Mouse (Mus musculus): ENCODE measurements around the gene Fchsd2.

Fchsd2 gene

GRCm38 (mm10) chr7:101191326-101191969 is 98.8 kb downstream of the Fchsd2 start:
- no peak for DNase-seq (ENCODE audit: extremely low spot score)

DNA sequence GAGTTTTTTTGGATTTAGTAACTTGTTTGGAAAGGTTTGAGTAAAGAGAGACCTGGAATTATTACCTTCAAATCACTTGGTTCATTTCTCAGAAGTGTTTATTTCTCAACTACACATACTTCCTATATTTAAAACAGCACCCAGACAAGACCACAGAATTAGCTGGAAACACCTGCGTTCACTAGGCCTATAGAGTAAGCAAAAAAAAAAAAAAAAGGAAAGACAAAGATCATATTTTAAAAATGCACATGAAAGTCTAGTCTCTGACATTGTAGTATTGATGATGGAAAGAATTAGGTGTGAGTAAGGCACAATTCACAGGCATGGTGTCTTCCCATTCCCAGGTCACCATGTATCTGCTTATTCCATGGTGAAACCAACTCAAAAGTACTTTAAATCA is 118.2 kb downstream of the Fchsd2 start:
- no peak for DNase-seq (ENCODE audit: extremely low spot score)

GRCm38 (mm10) chr7:101213515-101214263 is 121.0 kb downstream of the Fchsd2 start:
- DNase-seq (ENCODE audit: extremely low spot score) = no peak

DNA sequence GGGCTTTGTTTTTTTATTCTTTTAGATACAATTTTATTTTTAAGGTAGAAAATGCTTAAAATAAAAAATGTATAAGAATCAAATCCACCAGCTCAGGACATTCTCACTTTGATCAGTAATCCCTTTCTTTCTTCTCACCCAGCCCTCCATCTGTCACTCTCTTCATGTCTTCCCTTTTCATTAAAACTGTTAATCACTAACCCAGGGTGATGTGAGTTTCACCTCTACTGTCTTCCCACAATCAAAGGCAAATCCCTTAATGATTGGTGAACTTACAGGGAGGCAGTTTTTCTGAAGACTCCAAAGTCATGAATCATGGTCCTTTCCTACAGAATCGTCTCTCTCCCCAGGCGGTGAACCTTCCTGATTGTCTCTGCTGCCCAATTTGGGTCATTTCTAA is 124.1 kb downstream of the Fchsd2 start:
- DNase-seq (ENCODE audit: extremely low spot score) = no peak

DNA sequence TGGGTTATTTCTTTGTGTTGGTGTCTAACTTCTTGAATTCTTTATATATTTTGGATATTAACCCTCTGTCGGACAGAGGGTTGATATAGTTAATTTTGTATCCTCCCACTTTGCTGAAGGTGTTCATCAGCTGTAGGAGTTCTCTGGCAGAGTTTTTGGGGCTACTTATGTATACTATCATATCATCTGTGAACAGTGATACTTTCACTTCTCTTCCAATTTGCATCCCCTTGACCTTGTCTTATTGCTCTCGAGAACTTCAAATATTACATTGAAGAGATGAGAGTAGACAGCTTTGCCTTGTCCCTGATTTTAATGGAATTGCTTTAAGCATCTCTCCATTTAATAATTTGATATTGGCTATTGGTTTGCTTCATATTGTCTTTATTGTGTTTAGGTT is 130.8 kb downstream of the Fchsd2 start:
- DNase-seq (ENCODE audit: extremely low spot score) = no peak

- DNase-seq (ENCODE audit: extremely low spot score) = no peak
Observed at GRCm38 (mm10) chr7:101229336-101229735, 136.7 kb downstream of the Fchsd2 start.

DNA sequence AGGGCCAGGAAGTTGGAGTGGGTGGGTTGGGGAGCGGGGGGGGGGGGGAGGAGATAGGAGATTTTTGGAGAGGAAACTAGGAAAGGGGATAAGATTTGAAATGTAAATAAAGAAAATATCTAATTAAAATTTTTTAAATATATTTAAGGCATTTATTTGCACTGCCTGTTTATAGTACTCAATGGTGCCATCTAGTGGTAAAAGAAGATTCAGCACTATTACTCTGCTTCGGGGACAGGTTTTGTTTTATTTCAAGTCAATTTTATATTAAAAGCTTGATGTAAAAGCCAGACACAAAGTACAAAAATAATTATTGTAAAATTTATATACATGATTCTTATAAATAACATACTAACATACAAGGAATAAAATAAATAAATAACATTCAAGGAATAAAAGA is 138.8 kb downstream of the Fchsd2 start:
- peak; percentile 19 for DNase-seq (ENCODE audit: extremely low spot score)

DNA sequence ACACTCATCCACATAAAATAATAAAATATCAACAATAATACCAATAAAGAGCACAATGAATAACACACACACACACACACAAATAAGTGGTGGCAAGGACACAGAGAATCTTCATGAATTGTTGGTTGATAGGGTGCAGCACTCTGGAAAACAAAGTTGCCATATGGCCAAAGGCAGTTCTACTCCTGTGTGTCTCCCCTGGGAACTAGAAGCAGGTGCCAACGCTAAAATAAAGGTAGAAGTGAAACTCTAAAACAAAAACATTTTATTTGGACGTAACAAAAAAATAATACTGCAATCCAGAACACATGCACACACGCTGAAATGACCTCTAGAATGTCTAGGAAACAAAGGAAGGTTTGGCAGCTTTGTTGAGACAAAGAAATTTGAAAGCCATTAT is 140.1 kb downstream of the Fchsd2 start:
- no peak for DNase-seq (ENCODE audit: extremely low spot score)

GRCm38 (mm10) chr7:101236712-101237473 is 144.2 kb downstream of the Fchsd2 start:
- no peak for DNase-seq (ENCODE audit: extremely low spot score)

GRCm38 (mm10) chr7:101248760-101249159 is 156.1 kb downstream of the Fchsd2 start:
- no peak for DNase-seq (ENCODE audit: extremely low spot score)

DNA sequence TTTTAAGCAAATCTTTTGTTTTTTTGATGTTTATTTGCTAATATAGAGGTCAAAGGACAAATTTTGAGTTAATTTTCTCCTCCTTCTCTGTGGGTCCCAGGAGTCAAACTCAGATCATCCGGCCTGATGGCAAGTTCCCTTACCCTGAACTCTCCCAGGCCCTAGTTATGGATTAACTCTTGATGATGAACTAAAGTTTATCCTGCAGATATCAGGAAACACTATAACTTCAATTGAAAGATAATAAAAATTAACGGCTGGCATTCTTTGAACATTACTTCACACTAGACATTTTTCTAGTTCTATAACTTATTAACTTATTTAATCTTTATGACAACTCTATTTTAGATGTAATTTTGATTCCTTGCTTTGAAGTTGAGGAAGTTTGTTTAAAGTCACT is 156.5 kb downstream of the Fchsd2 start:
- no peak for DNase-seq (ENCODE audit: extremely low spot score)

DNA sequence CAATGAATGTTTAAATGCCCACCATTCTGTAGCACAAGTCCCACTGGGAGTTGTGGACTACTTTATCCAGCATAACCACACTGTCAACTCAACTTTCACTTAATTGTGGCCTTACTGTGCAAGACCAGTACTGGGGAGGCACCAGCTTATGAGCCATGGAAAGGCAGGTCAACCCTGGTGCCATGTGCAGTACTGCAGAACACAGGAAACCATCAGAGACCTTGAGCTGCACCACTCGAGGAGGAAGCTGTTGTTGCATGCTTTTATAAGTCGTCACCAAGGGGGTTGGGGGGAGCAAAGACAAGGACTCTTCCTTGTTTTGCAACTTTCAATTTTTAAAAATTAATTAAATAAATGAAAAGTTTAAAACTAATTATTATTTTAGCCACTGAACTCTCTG is 160.4 kb downstream of the Fchsd2 start:
- DNase-seq (ENCODE audit: extremely low spot score) = no peak

GRCm38 (mm10) chr7:101258482-101258881 is 165.8 kb downstream of the Fchsd2 start:
- DNase-seq (ENCODE audit: extremely low spot score) = no peak

- DNase-seq (ENCODE audit: extremely low spot score) = no peak
Observed at GRCm38 (mm10) chr7:101261941-101262546, 169.4 kb downstream of the Fchsd2 start.

- no peak for DNase-seq (ENCODE audit: extremely low spot score)
Observed at GRCm38 (mm10) chr7:101263511-101263910, 170.8 kb downstream of the Fchsd2 start.

- no peak for DNase-seq (ENCODE audit: extremely low spot score)
Observed at GRCm38 (mm10) chr7:101267457-101268259, 175.0 kb downstream of the Fchsd2 start.

- DNase-seq (ENCODE audit: extremely low spot score) = no peak
Observed at GRCm38 (mm10) chr7:101271602-101272001, 178.9 kb downstream of the Fchsd2 start.

DNA sequence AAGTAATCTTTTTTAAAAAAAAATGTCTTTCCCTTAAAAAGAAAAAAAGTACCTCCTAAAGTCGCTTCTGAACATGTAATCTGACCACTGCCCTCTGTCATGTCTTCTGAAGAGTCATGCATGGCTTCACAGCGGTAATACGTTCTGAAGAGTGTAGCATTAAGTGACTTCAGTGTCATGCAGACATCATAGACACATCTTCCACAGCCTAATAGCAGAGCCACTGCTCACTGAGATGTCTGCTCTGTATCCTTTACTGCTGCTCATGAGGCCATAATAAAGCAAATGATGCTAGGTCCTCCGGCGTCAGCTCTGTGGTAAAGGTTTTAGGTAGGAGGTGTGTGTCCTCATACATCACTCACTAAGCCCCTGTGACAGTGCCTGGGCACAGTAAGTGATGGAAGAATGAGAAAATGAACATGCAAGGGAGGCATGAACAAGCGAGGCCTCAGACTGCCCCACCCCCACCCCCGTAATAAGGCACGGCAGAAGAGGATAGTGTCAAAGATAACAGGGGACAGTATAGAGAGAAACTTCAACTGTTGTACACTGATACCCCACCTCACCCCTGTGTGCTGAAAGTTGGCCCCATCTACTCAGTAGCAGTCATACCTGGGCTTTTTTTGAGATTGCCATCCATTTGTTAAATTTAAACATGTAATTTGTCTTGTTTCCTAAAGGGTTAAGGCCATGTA is 179.9 kb downstream of the Fchsd2 start:
- DNase-seq (ENCODE audit: extremely low spot score) = no peak

DNA sequence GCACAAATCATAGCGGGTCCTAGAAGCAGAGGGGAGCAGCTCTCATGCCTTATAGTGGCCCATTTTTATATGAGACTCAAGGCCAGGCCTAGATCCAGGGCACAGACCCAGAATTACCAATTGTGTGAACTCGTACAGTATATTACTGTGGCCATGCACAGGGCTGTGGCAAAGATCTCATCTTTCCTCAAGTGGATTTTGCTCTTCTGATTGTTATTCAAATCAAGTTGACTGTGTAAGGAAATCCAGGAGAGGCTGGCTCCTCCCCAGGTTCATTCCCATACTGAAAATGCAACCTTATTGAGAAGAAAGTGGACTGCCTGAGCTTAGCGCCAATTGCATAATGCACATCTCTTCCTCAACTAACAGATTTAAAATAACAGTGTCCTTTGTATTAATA is 190.1 kb downstream of the Fchsd2 start:
- DNase-seq (ENCODE audit: extremely low spot score) = no peak

GRCm38 (mm10) chr7:101284504-101284903 is 191.8 kb downstream of the Fchsd2 start:
- no peak for DNase-seq (ENCODE audit: extremely low spot score)

DNA sequence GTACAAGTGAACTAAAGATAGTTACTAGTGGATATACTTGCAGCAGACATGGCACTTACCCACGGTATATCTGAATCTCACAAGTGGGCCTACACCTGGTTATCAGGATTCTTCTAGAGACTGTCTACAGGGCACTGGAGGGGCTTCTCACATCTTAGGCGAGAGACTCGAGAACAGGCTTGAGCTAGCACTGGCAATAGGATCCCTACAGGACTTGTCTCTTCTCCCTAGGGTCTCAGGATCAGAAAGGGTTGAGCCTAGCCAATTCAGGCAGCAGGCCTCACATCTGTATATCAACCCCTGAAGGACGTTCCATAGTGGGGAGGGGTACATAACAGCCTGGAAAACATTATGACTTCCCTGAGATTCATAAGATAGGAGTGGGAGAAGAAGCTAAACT is 194.2 kb downstream of the Fchsd2 start:
- no peak for DNase-seq (ENCODE audit: extremely low spot score)
